Mouse (Mus musculus): ENCODE measurements around the gene Svs6. TPM values are rescaled to one million over a fixed set of nuclear protein-coding genes. Genes with fewer than 3 reads are reported as not detected.
"Not testable (repeated sequence)": the region's sequence is repeated elsewhere in the genome, so short reads cannot be mapped to it uniquely, and the experiment has no call there.

Gene Svs6
- polyA plus RNA-seq (2014; fragmentation: Nextera tagmentation; extraction: Ambion mirVana) = not detected in 2 replicates

GRCm38 (mm10) chr2:164316451-164316850 is at the start of gene Svs6:
Svs6 (plus strand) TSS chr2:164316751.
- WGBS = 84% methylated on average over 1 of the region's 1 CpGs
- not testable (repeated sequence) for H3K4me1 ChIP-seq (ENCODE audit: control insufficient read depth, insufficient read depth, low read length); H3K4me2 ChIP-seq (replicated peaks; ENCODE audit: low read depth, low read length); ATAC-seq (ENCODE audit: insufficient number of reproducible peaks, insufficient read depth, low FRiP score, low read depth); H3K27ac ChIP-seq (ENCODE audit: low read length); H3K9ac ChIP-seq (replicated peaks; ENCODE audit: low read depth, low read length); H3K9me3 ChIP-seq (ENCODE audit: control insufficient read depth, low read depth, low read length); H3K27me3 ChIP-seq (ENCODE audit: control insufficient read depth, insufficient read depth, low read length); H3K4me3 ChIP-seq (ENCODE audit: low read depth, low read length); H3K36me3 ChIP-seq (ENCODE audit: control insufficient read depth, insufficient read depth, low read length)

- 89% methylated on average over 4 of the region's 4 CpGs for WGBS
- H3K4me3 ChIP-seq (ENCODE audit: low read depth, low read length) = no peak within 1 kb of the TSS
- no peaks in the 10 kb centered on the region for H3K9me3 ChIP-seq (ENCODE audit: control insufficient read depth, low read depth, low read length)
- H3K27me3 ChIP-seq (ENCODE audit: control insufficient read depth, insufficient read depth, low read length) = no peaks in the 10 kb centered on the region
- H3K4me2 ChIP-seq (replicated peaks; ENCODE audit: low read depth, low read length) = no peak within 1 kb of the TSS
- no peaks in the 10 kb centered on the region for H3K36me3 ChIP-seq (ENCODE audit: control insufficient read depth, insufficient read depth, low read length)
- H3K27ac ChIP-seq (ENCODE audit: low read length) = no peak within 1 kb of the TSS
- no peak within 1 kb of the TSS for H3K9ac ChIP-seq (replicated peaks; ENCODE audit: low read depth, low read length)
- no peak for ATAC-seq (ENCODE audit: insufficient number of reproducible peaks, insufficient read depth, low FRiP score, low read depth)
- no peaks in the 10 kb centered on the region for H3K4me1 ChIP-seq (ENCODE audit: control insufficient read depth, insufficient read depth, low read length)
Measured at GRCm38 (mm10) chr2:164278359-164278758, 38.2 kb upstream of the Svs6 start, which contains the start of gene Svs4. Svs4 (minus strand) TSS chr2:164278459.

- not testable (repeated sequence) for H3K4me3 ChIP-seq (ENCODE audit: low read depth, low read length); H3K9ac ChIP-seq (replicated peaks; ENCODE audit: low read depth, low read length); H3K4me2 ChIP-seq (replicated peaks; ENCODE audit: low read depth, low read length); H3K27me3 ChIP-seq (ENCODE audit: control insufficient read depth, insufficient read depth, low read length); H3K27ac ChIP-seq (ENCODE audit: low read length); H3K36me3 ChIP-seq (ENCODE audit: control insufficient read depth, insufficient read depth, low read length); H3K9me3 ChIP-seq (ENCODE audit: control insufficient read depth, low read depth, low read length); H3K4me1 ChIP-seq (ENCODE audit: control insufficient read depth, insufficient read depth, low read length); ATAC-seq (ENCODE audit: insufficient number of reproducible peaks, insufficient read depth, low FRiP score, low read depth)
- WGBS = 65% methylated on average over 1 of the region's 1 CpGs
Measured at GRCm38 (mm10) chr2:164288968-164289367, 27.6 kb upstream of the Svs6 start, which contains the start of gene Svs3a. Svs3a (plus strand) TSS chr2:164289268.

- WGBS = 77% methylated on average over 5 of the region's 5 CpGs
- ATAC-seq (ENCODE audit: insufficient number of reproducible peaks, insufficient read depth, low FRiP score, low read depth) = no peak
- no peak overlapping the region for H3K4me3 ChIP-seq (ENCODE audit: low read depth, low read length)
- H3K9ac ChIP-seq (replicated peaks; ENCODE audit: low read depth, low read length) = no peak overlapping the region
- no peak overlapping the region for H3K4me2 ChIP-seq (replicated peaks; ENCODE audit: low read depth, low read length)
- no peaks in the 10 kb centered on the region for H3K9me3 ChIP-seq (ENCODE audit: control insufficient read depth, low read depth, low read length)
- H3K27me3 ChIP-seq (ENCODE audit: control insufficient read depth, insufficient read depth, low read length) = no peaks in the 10 kb centered on the region
- H3K36me3 ChIP-seq (ENCODE audit: control insufficient read depth, insufficient read depth, low read length) = no peaks in the 10 kb centered on the region
- no peaks in the 10 kb centered on the region for H3K4me1 ChIP-seq (ENCODE audit: control insufficient read depth, insufficient read depth, low read length)
- no peak overlapping the region for H3K27ac ChIP-seq (ENCODE audit: low read length)
Measured at GRCm38 (mm10) chr2:164312599-164312998, 4.0 kb upstream of the Svs6 start.

GRCm38 (mm10) chr2:164315460-164315859 is 1.1 kb upstream of the Svs6 start:
- ATAC-seq (ENCODE audit: insufficient number of reproducible peaks, insufficient read depth, low FRiP score, low read depth) = not testable (repeated sequence)

GRCm38 (mm10) chr2:164320983-164321382 is 4.4 kb downstream of the Svs6 start:
- Histone ChIP-seq H3K4me2 (replicated peaks; ENCODE audit: low read depth, low read length) (no peak overlapping the region), H3K4me1 (ENCODE audit: control insufficient read depth, insufficient read depth, low read length) (no peaks in the 10 kb centered on the region), H3K36me3 (ENCODE audit: control insufficient read depth, insufficient read depth, low read length) (no peaks in the 10 kb centered on the region), H3K27me3 (ENCODE audit: control insufficient read depth, insufficient read depth, low read length) (no peaks in the 10 kb centered on the region), H3K9ac (replicated peaks; ENCODE audit: low read depth, low read length) (no peak overlapping the region), H3K4me3 (ENCODE audit: low read depth, low read length) (no peak overlapping the region), H3K9me3 (ENCODE audit: control insufficient read depth, low read depth, low read length) (no peaks in the 10 kb centered on the region), H3K27ac (ENCODE audit: low read length) (no peak overlapping the region)
- 77% methylated on average over 6 of the region's 6 CpGs for WGBS
- ATAC-seq (ENCODE audit: insufficient number of reproducible peaks, insufficient read depth, low FRiP score, low read depth) = no peak

More at GRCm38 (mm10) chr2:164315460-164315859, 1.1 kb upstream of the Svs6 start:
- H3K4me2 ChIP-seq (replicated peaks; ENCODE audit: low read depth, low read length); H3K4me3 ChIP-seq (ENCODE audit: low read depth, low read length); H3K4me1 ChIP-seq (ENCODE audit: control insufficient read depth, insufficient read depth, low read length); H3K36me3 ChIP-seq (ENCODE audit: control insufficient read depth, insufficient read depth, low read length); H3K9me3 ChIP-seq (ENCODE audit: control insufficient read depth, low read depth, low read length); H3K27ac ChIP-seq (ENCODE audit: low read length); H3K27me3 ChIP-seq (ENCODE audit: control insufficient read depth, insufficient read depth, low read length); H3K9ac ChIP-seq (replicated peaks; ENCODE audit: low read depth, low read length): not testable (repeated sequence)

GRCm38 (mm10) chr2:164332440-164332839 is 15.9 kb downstream of the Svs6 start, which contains the start of gene Svs5:
Svs5 (plus strand) TSS chr2:164332740.
- not testable (repeated sequence) for H3K4me1 ChIP-seq (ENCODE audit: control insufficient read depth, insufficient read depth, low read length); H3K27me3 ChIP-seq (ENCODE audit: control insufficient read depth, insufficient read depth, low read length); H3K9ac ChIP-seq (replicated peaks; ENCODE audit: low read depth, low read length); H3K4me2 ChIP-seq (replicated peaks; ENCODE audit: low read depth, low read length); H3K4me3 ChIP-seq (ENCODE audit: low read depth, low read length); ATAC-seq (ENCODE audit: insufficient number of reproducible peaks, insufficient read depth, low FRiP score, low read depth); H3K9me3 ChIP-seq (ENCODE audit: control insufficient read depth, low read depth, low read length); H3K36me3 ChIP-seq (ENCODE audit: control insufficient read depth, insufficient read depth, low read length); H3K27ac ChIP-seq (ENCODE audit: low read length)
- 69% methylated on average over 3 of the region's 3 CpGs for WGBS

- 69% methylated on average over 1 of the region's 1 CpGs for WGBS
- H3K4me1 ChIP-seq (ENCODE audit: control insufficient read depth, insufficient read depth, low read length); H3K4me3 ChIP-seq (ENCODE audit: low read depth, low read length); H3K9ac ChIP-seq (replicated peaks; ENCODE audit: low read depth, low read length); H3K9me3 ChIP-seq (ENCODE audit: control insufficient read depth, low read depth, low read length); H3K27ac ChIP-seq (ENCODE audit: low read length); H3K36me3 ChIP-seq (ENCODE audit: control insufficient read depth, insufficient read depth, low read length); ATAC-seq (ENCODE audit: insufficient number of reproducible peaks, insufficient read depth, low FRiP score, low read depth); H3K4me2 ChIP-seq (replicated peaks; ENCODE audit: low read depth, low read length); H3K27me3 ChIP-seq (ENCODE audit: control insufficient read depth, insufficient read depth, low read length): not testable (repeated sequence)
Measured at GRCm38 (mm10) chr2:164343732-164344131, 27.2 kb downstream of the Svs6 start.

GRCm38 (mm10) chr2:164347697-164348096 is 31.1 kb downstream of the Svs6 start:
- not testable (repeated sequence) for H3K9me3 ChIP-seq (ENCODE audit: control insufficient read depth, low read depth, low read length); H3K4me1 ChIP-seq (ENCODE audit: control insufficient read depth, insufficient read depth, low read length); H3K27me3 ChIP-seq (ENCODE audit: control insufficient read depth, insufficient read depth, low read length); H3K27ac ChIP-seq (ENCODE audit: low read length); ATAC-seq (ENCODE audit: insufficient number of reproducible peaks, insufficient read depth, low FRiP score, low read depth); H3K9ac ChIP-seq (replicated peaks; ENCODE audit: low read depth, low read length); H3K4me2 ChIP-seq (replicated peaks; ENCODE audit: low read depth, low read length); H3K4me3 ChIP-seq (ENCODE audit: low read depth, low read length); H3K36me3 ChIP-seq (ENCODE audit: control insufficient read depth, insufficient read depth, low read length)
